In the genomic region with DNA sequence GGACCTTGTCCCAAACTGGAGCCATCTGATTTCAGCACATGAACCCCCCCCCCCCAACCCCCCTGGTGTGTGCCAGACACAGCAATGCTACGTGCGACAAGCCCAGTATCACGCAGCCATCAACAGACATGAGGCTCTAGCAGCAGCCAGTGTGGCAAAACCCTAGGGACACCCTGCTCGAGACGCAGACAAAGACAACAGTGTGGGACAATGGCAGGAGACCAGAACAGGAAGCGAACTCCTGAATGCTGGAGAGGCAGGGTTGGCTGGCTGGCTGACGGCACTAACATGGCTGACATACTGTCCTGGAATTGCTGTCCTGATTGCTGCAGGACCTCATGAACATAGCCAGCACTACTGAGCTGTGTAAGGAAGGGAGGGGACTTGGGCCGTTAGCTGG, we compare ENCODE assay signal across 8 mouse cellular contexts. TPM values are rescaled to one million over a fixed set of nuclear protein-coding genes. Genes with fewer than 3 reads are reported as not detected.
DNase-seq lines count a peak whose midpoint lies in the region; ATAC-seq and TF ChIP-seq lines count a peak whose summit lies in the region.

No protein-coding gene starts in this region.

- H3K27ac ChIP-seq in gastrocnemius, adult 2 months: peak overlapping the region; percentile 81
- peak overlapping the region; percentile 15; the same call in 1 of the 2 replicates for H3K27ac ChIP-seq in left cerebral cortex, adult 2 months
- H3K27ac ChIP-seq in embryonic facial prominence, embryonic 13.5 days: peak overlapping the region; percentile 12; the same call in 1 of the 2 replicates
- H3K27ac ChIP-seq in limb, embryonic 13.5 days: peak overlapping the region; percentile 22; the same call in 1 of the 2 replicates

- 78% methylated on average over 8 of the region's 8 CpGs for whole genome bisulfite sequencing in embryonic facial prominence, embryonic 13.5 days
- 86% methylated on average over 8 of the region's 8 CpGs for WGBS in limb, embryonic 13.5 days

- no peaks in the 10 kb centered on the region for H3K9me3 ChIP-seq in embryonic facial prominence, embryonic 13.5 days
- no peaks in the 10 kb centered on the region for H3K9me3 ChIP-seq in limb, embryonic 13.5 days

- H3K4me2 ChIP-seq in embryonic facial prominence, embryonic 13.5 days: no peak overlapping the region
- no peak overlapping the region for H3K4me2 ChIP-seq in limb, embryonic 13.5 days (replicated peaks)

- no peak for DNase-seq in gastrocnemius, adult 2 months
- no peak for DNase-seq in gastrocnemius, adult 18-20 months (ENCODE audit: low spot score)
- no peak for DNase-seq in left cerebral cortex, adult 2 months (ENCODE audit: extremely low spot score in 1 of 2, low spot score in 2 of 2)
- no peak for DNase-seq in left cerebral cortex, adult 11 months (ENCODE audit: low spot score)
- DNase-seq in right cerebral cortex, postnatal 4 days: no peak
- DNase-seq in cerebellum, postnatal 25 days: no peak

- no peak overlapping the region for H3K4me3 ChIP-seq in gastrocnemius, adult 2 months
- no peak overlapping the region for H3K4me3 ChIP-seq in left cerebral cortex, adult 2 months
- no peak overlapping the region for H3K4me3 ChIP-seq in embryonic facial prominence, embryonic 13.5 days
- H3K4me3 ChIP-seq in limb, embryonic 13.5 days: no peak overlapping the region

- H3K27me3 ChIP-seq in embryonic facial prominence, embryonic 13.5 days: no peaks in the 10 kb centered on the region
- H3K27me3 ChIP-seq in limb, embryonic 13.5 days: no peaks in the 10 kb centered on the region

- peaks cover 42% of the 10 kb centered on the region for H3K36me3 ChIP-seq in embryonic facial prominence, embryonic 13.5 days
- H3K36me3 ChIP-seq in limb, embryonic 13.5 days: peaks cover 41% of the 10 kb centered on the region

- intact Hi-C loops in gastrocnemius, adult 2 months (cut with DNase I): loop anchor here (5.0 kb wide), 1 partner anchor 38 kb away; the partner anchor contains the start of gene Abca7
- intact Hi-C loops in left cerebral cortex, adult 2 months (cut with DNase I): loop anchor here (5.0 kb wide), 1 partner anchor 38 kb away; the partner anchor contains the start of gene Abca7

- peaks cover 32% of the 10 kb centered on the region for H3K4me1 ChIP-seq in embryonic facial prominence, embryonic 13.5 days
- peaks cover 18% of the 10 kb centered on the region for H3K4me1 ChIP-seq in limb, embryonic 13.5 days

- H3K9ac ChIP-seq in embryonic facial prominence, embryonic 13.5 days: no peak overlapping the region; the same call in 1 of the 2 replicates
- no peak overlapping the region for H3K9ac ChIP-seq in limb, embryonic 13.5 days

- ATAC-seq in embryonic facial prominence, embryonic 13.5 days (ENCODE audit: insufficient number of reproducible peaks, insufficient read depth, low FRiP score, low TSS enrichment, low read depth): no peak
- ATAC-seq in limb, embryonic 13.5 days (ENCODE audit: low FRiP score, low read depth): no peak

- TF ChIP-seq CTCF in gastrocnemius, adult 2 months (IDR thresholded peaks at IDR 0.05): no peak
- TF ChIP-seq CTCF in left cerebral cortex, adult 2 months (IDR thresholded peaks at IDR 0.05): no peak

RNA-seq across cellular contexts. Expression of gene Polr2e, which starts 4.4 kb away (rescaled TPM):
- 10 to 100 TPM; 42.0 to 50.9 TPM for total RNA-seq in gastrocnemius, adult 2 months (2021)
- 10 to 100 TPM; 44.3 to 46.2 TPM for total RNA-seq in gastrocnemius, adult 18-20 months (2021)
- 10 to 100 TPM; 73.0 to 76.0 TPM for total RNA-seq in left cerebral cortex, adult 2 months (2021)
- polyA plus RNA-seq in embryonic facial prominence, embryonic 13.5 days (2015; fragmentation: Nextera tagmentation; extraction: Ambion mirVana): 247 and 265 TPM in 2 replicates
- 244 and 254 TPM in 2 replicates for polyA plus RNA-seq in limb, embryonic 13.5 days (2015; fragmentation: Nextera tagmentation; extraction: Ambion mirVana)

RNA-seq across cellular contexts. Expression of gene Gpx4, which starts 11.8 kb away (rescaled TPM):
- total RNA-seq in gastrocnemius, adult 2 months (2021): 100 to 1,000 TPM; 552 to 603 TPM
- total RNA-seq in gastrocnemius, adult 18-20 months (2021): 100 to 1,000 TPM; 631 to 739 TPM
- total RNA-seq in left cerebral cortex, adult 2 months (2021): 100 to 1,000 TPM; 494 to 526 TPM
- polyA plus RNA-seq in embryonic facial prominence, embryonic 13.5 days (2015; fragmentation: Nextera tagmentation; extraction: Ambion mirVana): 445 and 488 TPM in 2 replicates
- polyA plus RNA-seq in limb, embryonic 13.5 days (2015; fragmentation: Nextera tagmentation; extraction: Ambion mirVana): 462 and 477 TPM in 2 replicates

RNA-seq across cellular contexts. Expression of gene Arhgap45, which starts 18.7 kb away (rescaled TPM):
- 1 to 10 TPM in 1 of 2 experiments, under 1 TPM in 1; 0.97 to 1.4 TPM for total RNA-seq in gastrocnemius, adult 2 months (2021)
- total RNA-seq in gastrocnemius, adult 18-20 months (2021): 1 to 10 TPM in 1 of 2 experiments, under 1 TPM in 1; 0.75 to 1.3 TPM
- 1 to 10 TPM; 3.5 TPM for total RNA-seq in left cerebral cortex, adult 2 months (2021)
- 3.9 and 4.6 TPM in 2 replicates for polyA plus RNA-seq in embryonic facial prominence, embryonic 13.5 days (2015; fragmentation: Nextera tagmentation; extraction: Ambion mirVana)
- polyA plus RNA-seq in limb, embryonic 13.5 days (2015; fragmentation: Nextera tagmentation; extraction: Ambion mirVana): 7.3 and 7.6 TPM in 2 replicates

RNA-seq across cellular contexts. Expression of gene Abca7, which starts 38.9 kb away (rescaled TPM):
- total RNA-seq in gastrocnemius, adult 2 months (2021): 1 to 10 TPM; 6.7 to 7.2 TPM
- 1 to 10 TPM; 6.6 to 7.6 TPM for total RNA-seq in gastrocnemius, adult 18-20 months (2021)
- total RNA-seq in left cerebral cortex, adult 2 months (2021): 10 to 100 TPM; 13.5 to 13.8 TPM
- polyA plus RNA-seq in embryonic facial prominence, embryonic 13.5 days (2015; fragmentation: Nextera tagmentation; extraction: Ambion mirVana): 2.2 and 2.6 TPM in 2 replicates
- 1.8 and 1.9 TPM in 2 replicates for polyA plus RNA-seq in limb, embryonic 13.5 days (2015; fragmentation: Nextera tagmentation; extraction: Ambion mirVana)

RNA-seq across cellular contexts. Expression of gene Cnn2, which starts 46.8 kb away (rescaled TPM):
- total RNA-seq in gastrocnemius, adult 2 months (2021): 1 to 10 TPM; 3.9 to 9.7 TPM
- 10 to 100 TPM in 1 of 2 experiments, 1 to 10 TPM in 1; 5.2 to 10.5 TPM for total RNA-seq in gastrocnemius, adult 18-20 months (2021)
- 1 to 10 TPM; 5.6 to 8.0 TPM for total RNA-seq in left cerebral cortex, adult 2 months (2021)
- 298 and 319 TPM in 2 replicates for polyA plus RNA-seq in embryonic facial prominence, embryonic 13.5 days (2015; fragmentation: Nextera tagmentation; extraction: Ambion mirVana)
- 287 and 299 TPM in 2 replicates for polyA plus RNA-seq in limb, embryonic 13.5 days (2015; fragmentation: Nextera tagmentation; extraction: Ambion mirVana)

Comparison
In these comparisons a context has a peak if more than half of its experiments do, and no peak if none do; other contexts are left out.
1. H3K27ac ChIP-seq: peak in every context shown above with its lines; median percentile 81 in gastrocnemius, adult 2 months; 22 in limb, embryonic 13.5 days; 15 in left cerebral cortex, adult 2 months; 12 in embryonic facial prominence, embryonic 13.5 days.